Mouse (Mus musculus): ENCODE results near the gene Rtl9.

Gene Rtl9

DNA sequence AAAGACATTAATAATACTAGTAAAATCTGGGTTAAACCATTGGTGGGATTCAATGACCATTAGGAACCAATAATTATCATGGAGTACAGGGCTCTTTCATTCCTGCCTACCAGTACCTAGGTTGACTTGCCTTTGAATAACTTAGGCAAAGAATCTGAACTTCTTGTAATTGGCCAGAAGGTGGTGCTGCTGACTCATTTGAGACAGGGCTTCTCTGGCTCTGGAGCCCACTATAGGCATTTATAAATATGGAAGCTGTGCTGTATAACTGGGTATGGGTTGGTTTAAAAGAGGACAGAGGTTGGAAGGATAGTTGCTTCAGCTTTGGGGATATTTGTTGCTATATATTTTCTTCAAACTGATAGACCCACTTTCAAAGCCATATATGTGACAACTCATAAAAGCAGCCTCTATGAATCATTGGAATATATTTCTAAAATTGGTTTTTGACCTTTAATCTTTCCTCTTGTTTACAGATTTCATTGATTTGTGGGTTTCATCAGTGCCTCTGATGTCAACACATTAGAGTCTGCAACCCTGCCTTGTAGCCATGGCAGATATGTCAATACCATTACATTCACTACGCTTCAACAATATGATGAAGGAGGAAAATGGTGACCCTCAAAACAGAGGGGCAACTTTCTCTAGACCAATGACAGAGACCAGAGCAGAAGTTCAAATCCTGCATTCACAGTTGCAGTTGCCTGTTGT lies at the start of gene Rtl9:
Gene Rtl9, plus strand, starts transcription at position 551 of the 711 bp plus-strand sequence.
- TF ChIP-seq GATA4 (IDR thresholded peaks at IDR 0.05; ENCODE audit: insufficient replicate concordance, low read length), result no peak

DNA sequence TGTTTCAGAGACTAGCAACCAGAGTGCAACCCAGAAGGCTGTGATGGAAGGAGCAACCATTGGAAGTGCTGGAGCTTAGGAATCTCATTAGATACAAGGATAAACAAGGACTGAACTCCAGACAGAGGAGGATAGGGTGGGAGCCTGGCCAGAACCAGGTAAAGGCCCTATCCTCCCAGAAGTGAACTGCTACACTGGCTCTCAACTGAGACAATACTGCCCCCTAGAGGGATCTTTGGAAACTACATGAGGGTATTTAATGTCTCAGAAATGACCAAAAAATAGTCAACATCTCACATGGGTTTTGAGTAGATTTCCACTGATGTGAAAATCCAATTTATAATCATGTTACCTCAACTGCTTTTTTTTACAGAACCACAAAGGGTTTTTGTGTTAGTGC lies 47.9 kb upstream of the Rtl9 start:
- no peak for TF ChIP-seq GATA4 (IDR thresholded peaks at IDR 0.05; ENCODE audit: insufficient replicate concordance, low read length)

DNA sequence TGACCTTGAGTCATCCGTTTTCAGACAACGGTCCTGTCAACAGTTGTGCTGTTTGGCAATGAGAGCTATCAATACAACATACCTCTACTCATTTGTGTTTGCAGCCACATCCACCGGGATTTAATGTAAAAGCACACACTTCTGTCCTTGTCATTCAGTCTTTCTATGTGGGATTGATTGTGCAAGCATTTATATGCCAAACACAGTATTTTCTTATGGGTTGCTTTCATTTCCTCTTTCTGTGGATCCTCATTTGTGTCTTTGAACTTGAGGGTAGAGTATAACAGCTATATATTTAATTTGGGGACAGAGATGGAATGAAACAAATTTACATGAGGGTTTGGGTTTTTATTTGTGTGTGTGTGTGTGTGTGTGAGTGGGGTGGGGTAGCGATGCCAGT lies 47.5 kb upstream of the Rtl9 start:
- no peak for TF ChIP-seq GATA4 (IDR thresholded peaks at IDR 0.05; ENCODE audit: insufficient replicate concordance, low read length)

DNA sequence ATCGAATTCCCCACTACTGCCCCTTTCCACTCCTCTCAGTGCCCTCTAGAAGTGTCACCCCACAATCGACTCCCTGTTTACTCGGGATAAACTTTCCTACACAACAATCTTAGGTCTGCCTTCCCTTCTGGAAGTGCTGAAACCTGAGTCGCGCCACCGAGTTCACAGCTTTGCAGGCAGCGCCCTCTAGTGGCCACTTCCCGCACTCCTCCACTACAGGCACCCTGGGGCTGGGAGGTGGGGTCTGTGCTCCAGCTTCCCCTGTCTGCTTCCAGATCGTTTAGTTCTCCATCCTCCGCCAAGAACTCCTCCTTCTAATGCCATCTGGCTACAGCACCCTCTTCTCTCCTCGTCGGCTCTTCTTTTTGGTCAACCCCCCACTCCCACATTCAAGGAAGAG lies 40.6 kb upstream of the Rtl9 start:
- no peak for TF ChIP-seq GATA4 (IDR thresholded peaks at IDR 0.05; ENCODE audit: insufficient replicate concordance, low read length)

DNA sequence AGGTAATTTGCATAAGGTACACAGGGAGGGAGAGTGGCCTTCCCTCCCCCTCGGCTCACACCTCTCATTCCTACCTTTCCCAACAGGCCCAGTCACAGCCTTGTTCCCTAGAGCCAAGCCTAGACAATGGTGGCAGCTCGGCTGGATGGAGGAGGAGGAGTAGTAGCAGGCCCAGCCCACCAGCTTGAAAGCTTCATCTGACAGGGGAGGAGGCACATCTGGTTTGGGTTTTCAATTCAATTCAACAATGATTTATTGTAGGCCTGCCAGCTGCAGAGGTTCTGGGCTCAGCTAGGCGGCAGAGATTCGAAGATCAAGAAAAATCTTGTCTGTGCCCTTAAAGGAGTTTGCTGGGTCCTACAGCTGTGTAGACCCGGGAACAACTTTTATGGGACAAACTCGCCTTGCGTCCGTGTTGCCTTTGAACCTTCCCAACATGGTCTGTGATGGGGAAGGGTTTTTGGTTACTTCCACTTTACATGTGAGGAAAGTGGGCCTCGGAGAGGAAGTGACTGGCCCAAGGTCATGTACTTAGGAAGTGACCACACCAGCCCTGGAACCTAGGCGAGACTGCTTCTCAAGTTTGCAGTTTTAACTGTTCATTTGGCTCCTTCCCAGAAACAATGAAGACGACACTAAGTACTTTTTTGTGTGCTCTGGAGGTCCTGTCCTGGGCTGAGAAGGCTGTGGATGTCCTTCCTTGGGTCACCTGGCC lies 36.6 kb upstream of the Rtl9 start:
- no peak for TF ChIP-seq GATA4 (IDR thresholded peaks at IDR 0.05; ENCODE audit: insufficient replicate concordance, low read length)

DNA sequence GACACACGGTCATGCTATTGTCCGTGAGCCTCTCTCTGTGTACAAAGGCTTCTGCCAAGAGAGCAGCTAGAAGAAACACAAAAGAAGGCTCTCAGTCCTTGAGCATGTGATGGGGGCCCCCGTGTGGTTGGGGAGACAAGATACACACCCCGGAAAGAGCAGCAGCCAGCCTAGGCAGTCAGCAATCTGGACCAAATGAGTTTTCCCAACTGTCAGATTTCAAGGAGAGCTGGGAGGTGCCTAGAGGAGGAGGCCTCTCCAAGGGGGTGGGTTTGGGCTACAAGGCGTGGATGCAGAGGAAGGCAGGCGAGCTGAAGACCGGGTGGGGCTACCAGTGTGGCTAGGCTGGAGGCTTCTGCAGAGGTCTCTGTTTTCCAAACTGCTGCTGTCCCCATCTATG lies 35.6 kb upstream of the Rtl9 start:
- no peak for TF ChIP-seq GATA4 (IDR thresholded peaks at IDR 0.05; ENCODE audit: insufficient replicate concordance, low read length)

DNA sequence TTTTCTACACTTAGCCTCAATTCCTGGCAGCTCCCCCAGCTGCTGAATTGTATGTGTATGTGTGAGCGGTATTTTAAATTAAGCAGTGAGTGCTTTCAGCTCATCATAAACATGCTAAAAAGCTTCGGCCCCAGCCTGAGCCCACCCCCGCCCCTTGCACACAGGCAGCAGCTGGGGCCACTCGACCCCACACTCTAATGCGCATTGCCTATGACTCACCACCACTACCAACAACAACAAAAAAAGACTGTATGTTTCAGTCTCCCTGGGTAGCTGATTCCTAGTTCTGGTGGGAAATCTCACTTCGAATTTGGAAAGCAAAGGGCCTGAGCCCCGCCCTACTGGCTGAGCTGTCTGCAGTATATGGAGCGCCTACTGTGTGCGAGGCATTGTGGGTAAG lies 35.1 kb upstream of the Rtl9 start:
- no peak for TF ChIP-seq GATA4 (IDR thresholded peaks at IDR 0.05; ENCODE audit: insufficient replicate concordance, low read length)

DNA sequence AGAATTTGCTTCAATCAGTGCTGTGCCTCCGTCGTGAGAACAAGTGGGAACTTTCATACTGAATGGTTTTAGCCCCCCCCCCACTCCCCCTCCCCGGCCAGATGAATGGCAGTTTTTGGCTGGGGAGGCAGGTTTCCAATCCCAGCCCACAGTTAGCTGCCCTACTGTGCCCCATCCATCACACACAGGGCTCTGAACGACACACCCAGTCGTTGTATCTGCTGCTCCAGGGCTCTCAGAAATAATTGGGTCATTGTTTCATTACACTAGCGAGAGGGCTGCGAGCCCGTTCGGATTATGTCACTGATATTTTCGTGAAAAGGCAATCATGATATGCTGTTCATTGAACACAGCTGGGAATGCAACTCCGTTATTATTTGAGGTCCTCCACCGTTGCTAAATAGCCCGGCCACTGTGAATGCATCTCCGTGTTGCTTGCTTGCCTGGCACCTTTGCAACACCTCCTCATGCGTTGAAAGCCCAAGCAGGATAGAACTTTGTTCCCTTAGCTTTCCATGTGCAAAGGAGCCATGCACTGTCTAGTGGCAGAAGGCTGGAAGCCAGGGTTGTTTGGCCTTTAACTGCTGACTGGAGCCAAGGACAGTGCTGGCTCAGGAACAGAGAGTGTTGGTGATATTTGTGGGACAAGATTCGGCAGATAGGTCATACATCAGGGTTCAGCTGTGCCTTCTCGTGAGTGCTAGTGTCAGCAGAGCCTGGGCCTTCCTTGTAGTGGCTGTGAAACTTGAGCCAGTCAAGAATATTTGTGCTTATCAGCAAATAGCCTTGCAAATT lies 32.9 kb upstream of the Rtl9 start:
- no peak for TF ChIP-seq GATA4 (IDR thresholded peaks at IDR 0.05; ENCODE audit: insufficient replicate concordance, low read length)

DNA sequence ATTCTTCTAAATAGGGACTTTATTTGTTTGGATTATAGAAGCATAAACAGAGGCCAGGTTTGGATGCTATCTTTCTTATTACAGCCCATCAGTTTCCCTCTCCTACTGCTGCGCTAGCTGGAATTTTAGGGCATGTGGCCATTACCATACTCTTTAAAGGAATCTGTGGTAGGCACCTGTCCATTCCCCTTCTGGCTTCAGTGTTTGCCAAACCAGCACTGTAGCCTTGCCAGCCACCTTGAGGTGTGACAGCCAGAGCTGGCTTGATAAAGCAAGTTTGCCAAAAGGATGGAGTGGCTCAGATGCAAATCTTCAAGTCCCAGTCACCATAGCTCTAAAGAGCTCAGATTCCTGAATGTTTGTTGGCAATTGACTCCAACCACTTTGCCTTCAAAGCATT lies 32.3 kb upstream of the Rtl9 start:
- no peak for TF ChIP-seq GATA4 (IDR thresholded peaks at IDR 0.05; ENCODE audit: insufficient replicate concordance, low read length)

DNA sequence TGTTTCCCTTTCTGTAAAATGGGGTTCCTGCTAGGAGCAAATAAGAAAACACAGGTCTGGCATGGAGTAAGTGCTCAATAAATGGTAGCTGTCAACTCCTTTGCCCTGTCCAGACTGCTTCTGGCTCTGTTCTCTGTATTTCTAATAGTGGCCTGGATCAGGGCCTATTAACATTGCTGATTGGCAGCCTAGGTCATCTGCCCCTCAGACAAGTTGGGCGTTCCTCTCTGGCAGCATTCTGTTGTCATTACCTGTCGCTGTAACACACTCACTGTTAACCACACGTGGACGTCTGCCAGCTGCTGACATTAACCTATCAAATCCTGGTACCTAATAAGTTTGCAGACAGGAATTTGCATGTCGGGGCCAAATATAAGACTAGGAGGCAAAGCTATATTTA lies 31.8 kb upstream of the Rtl9 start:
- TF ChIP-seq GATA4 (IDR thresholded peaks at IDR 0.05; ENCODE audit: insufficient replicate concordance, low read length), result no peak

DNA sequence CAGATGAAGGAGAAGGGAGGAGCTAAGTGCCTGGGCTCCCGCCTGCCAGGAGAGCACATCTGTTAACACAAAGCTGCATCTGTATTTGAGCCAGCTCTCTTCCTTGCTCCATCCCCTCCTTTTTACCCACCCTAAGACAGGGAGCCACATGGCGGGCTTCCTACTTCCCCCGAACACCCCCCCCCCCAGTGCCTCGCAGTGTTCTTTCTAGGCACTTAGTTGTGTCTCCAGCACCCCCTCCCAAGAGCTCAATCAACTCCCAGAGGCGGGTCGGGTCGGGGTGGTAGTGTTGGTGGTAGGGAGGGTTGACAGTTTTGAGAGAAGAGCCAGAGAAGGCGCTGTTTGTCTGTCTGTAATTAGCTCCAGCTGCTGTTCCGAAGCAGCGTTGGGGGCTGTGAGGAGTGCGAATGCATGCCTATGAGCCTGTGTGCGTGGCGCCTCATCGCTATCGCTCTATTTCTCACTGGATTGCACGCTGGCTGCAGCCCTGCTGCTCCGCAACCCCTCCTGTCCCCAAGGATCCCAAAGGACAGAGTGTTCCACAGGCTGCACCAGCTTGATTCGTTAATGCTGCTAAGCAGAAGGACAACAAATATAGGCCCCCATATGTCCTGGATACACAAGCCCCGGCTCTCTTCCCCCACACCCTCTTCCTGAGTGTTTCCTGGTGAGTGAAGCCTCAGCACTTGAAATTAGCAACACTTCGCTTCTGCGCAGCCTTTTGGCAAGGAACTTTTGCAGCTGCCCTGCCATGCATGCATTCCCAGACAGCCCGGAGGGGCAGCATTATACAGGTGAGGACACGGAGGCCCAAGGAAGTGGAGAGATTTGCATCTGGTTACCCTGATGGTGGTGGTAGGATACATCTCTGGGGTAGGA lies 18.7 kb upstream of the Rtl9 start:
- TF ChIP-seq GATA4 (IDR thresholded peaks at IDR 0.05; ENCODE audit: insufficient replicate concordance, low read length), result no peak

DNA sequence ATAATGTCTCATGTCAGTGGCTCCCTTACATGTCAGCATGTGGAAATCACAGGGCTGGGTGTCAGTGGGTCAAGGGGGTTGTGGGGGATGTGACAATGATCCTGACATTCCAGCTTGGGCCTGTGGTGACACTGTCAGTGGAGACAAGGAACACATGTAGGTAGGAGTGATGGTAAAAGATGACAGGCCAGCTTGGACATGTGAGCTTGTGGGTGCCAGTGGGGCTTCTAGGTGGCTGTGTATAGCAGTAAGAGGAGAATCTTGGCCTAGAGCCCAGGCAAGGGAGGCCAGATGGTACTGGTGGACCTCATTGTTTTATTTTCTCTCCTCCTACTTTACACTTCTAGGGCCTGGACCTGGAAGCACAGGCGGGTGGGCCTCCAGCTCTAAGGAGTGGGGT lies 16.7 kb upstream of the Rtl9 start:
- no peak for TF ChIP-seq GATA4 (IDR thresholded peaks at IDR 0.05; ENCODE audit: insufficient replicate concordance, low read length)

DNA sequence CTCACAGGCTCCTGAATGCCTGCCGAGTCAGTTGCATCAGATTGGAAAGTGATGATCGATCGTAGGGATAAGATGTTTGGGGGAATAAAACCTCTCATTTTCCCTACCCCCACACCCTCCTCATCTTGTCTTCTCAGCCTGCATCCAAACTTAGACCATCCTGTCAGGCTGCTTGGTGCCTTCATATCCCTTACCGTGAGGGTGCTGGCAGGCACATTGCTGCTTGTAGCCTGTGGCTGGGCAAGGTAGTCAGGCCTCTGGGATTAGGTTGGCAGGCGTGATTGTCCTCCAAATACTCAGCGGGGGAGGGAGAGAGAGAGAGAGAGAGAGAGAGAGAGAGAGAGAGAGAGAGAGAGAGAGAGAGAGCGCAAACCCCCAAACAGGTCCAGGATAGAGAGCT lies 11.2 kb upstream of the Rtl9 start:
- TF ChIP-seq GATA4 (IDR thresholded peaks at IDR 0.05; ENCODE audit: insufficient replicate concordance, low read length), result no peak

DNA sequence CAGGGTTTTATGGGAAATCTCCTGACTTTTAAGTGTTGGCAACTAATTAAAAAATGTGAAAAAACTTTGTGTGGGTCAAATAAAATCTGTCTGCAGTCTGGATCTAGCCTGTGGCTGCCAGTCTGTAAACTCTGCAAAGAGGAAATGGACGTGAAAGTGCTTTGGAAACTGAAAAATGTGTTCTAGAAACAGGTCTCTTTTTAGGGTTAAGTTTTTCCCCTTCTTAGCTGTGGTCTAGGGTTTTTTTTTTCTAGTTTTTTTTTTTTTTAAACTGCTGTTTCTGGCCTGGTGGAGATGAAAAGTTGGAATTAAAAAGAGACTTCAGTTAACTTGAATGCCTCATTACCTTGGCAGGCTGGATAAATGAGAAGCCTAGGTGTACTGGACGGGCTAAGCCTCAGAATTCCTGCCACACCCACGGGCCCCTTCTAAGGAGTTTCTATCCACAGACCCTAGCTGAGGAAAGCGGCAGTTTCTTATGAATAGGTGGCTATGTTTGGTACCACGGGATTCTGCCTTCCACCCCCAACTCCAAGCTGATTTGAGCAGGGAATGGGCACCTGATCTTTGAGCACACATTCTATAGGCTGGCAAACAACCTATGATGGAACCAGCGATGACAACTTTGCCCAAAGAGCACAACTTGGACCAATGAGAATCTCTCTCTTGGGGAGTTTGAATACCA lies 8.3 kb upstream of the Rtl9 start:
- TF ChIP-seq GATA4 (IDR thresholded peaks at IDR 0.05; ENCODE audit: insufficient replicate concordance, low read length), result no peak

Measured in liver, adult (tissue).